ENCODE assay signal across 30 mouse cellular contexts in the genomic region with DNA sequence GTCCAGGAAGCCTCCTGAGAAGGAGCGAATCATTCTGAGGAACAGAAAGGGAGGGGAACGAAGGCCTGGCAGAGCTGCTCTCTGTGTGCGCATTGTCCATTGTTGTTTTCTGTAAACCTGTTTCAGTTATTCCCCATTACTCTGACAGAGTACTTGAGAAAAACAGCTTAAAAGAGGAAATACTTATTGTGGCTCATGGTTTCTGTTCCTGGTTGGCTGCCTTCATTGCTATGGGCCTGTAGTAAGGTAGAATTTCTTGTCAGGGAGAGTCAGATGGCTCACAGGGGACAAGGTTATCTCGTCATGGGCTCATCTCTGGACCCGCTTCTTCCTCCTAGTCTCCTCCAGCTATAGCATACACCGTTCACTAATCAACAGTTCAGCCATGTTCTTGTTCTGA.
DNase-seq lines count a peak whose midpoint lies in the region; ATAC-seq and TF ChIP-seq lines count a peak whose summit lies in the region.
"Had no signal": no experiment of that assay in that cellular context is flagged by ENCODE, and none has a peak within 500 bp of the region (broad histone marks: within the 10 kb centered on the region; RNA-seq: fewer than 3 reads in every experiment).

No protein-coding gene starts in this region.

- no peak for TF ChIP-seq CTCF in liver, adult 2 months (IDR thresholded peaks at IDR 0.05; ENCODE audit: low read depth, low read length)
- no peak for TF ChIP-seq CTCF in spleen, adult 2 months (IDR thresholded peaks at IDR 0.05; ENCODE audit: extremely low read depth, insufficient read depth, insufficient read length, insufficient replicate concordance)

- 77% methylated on average over 6 of the region's 6 CpGs for WGBS in liver, adult 2 months
- 73% methylated on average over 6 of the region's 6 CpGs for WGBS in liver, embryonic 12.5 days (ENCODE audit: insufficient replicate concordance)
- 42% methylated on average over 6 of the region's 6 CpGs for whole genome bisulfite sequencing in spleen, adult 2 months
- WGBS in forebrain, embryonic 14.5 days: 88% methylated on average over 6 of the region's 6 CpGs

- no peak for ATAC-seq in liver, embryonic 12.5 days
- peak; percentile 49 to 53 for ATAC-seq in hematopoietic stem cell, adult 5-6 weeks (replicated peaks in 1 of 2; ENCODE audit: insufficient read depth in 1 of 2, low FRiP score in 2 of 2, low TSS enrichment in 1 of 2, low read depth in 1 of 2, poor library complexity in 2 of 2, severe bottlenecking in 2 of 2)
- peak; percentile 91 for ATAC-seq in neutrophil, adult 5-6 weeks (ENCODE audit: extremely low read depth, insufficient number of reproducible peaks, low FRiP score, poor library complexity, severe bottlenecking)
- ATAC-seq in forebrain, embryonic 14.5 days: no peak
- ATAC-seq: forebrain, postnatal 0 days; inflammation-experienced regulatory T-cells, adult 6 months; liver, postnatal 0 days had no signal

- H3K9ac ChIP-seq in liver, adult 2 months (ENCODE audit: low read depth, low read length): no peak overlapping the region
- no peak overlapping the region for H3K9ac ChIP-seq in liver, embryonic 12.5 days
- H3K9ac ChIP-seq in forebrain, embryonic 14.5 days (ENCODE audit: low read length): no peak overlapping the region
- H3K9ac ChIP-seq: embryonic facial prominence, embryonic 13.5 days; forebrain, postnatal 0 days; heart, embryonic 12.5 days; hindbrain, embryonic 15.5 days; limb, embryonic 12.5 days; liver, postnatal 0 days; neural tube, embryonic 12.5 days had no signal

- TF ChIP-seq POLR2A in liver, adult 2 months (IDR thresholded peaks at IDR 0.05; ENCODE audit: extremely low read depth, insufficient read depth, low read length): no peak
- TF ChIP-seq POLR2A in spleen, adult 2 months (IDR thresholded peaks at IDR 0.05; ENCODE audit: low read depth, low read length): no peak

- H3K4me3 ChIP-seq in liver, adult 2 months (ENCODE audit: insufficient read depth, low read depth, low read length): no peak overlapping the region
- no peak overlapping the region for H3K4me3 ChIP-seq in liver, embryonic 12.5 days
- no peak overlapping the region for H3K4me3 ChIP-seq in spleen, adult 2 months (ENCODE audit: extremely low read depth, insufficient read depth, insufficient read length)
- H3K4me3 ChIP-seq in forebrain, embryonic 14.5 days (ENCODE audit: low read depth, low read length): no peak overlapping the region
- H3K4me3 ChIP-seq: embryonic facial prominence, embryonic 13.5 days; forebrain, embryonic 10.5 days; heart, embryonic 12.5 days; hindbrain, embryonic 15.5 days; layer of hippocampus, adult 2 months; left cerebral cortex, adult 2 months; limb, embryonic 12.5 days; neural tube, embryonic 12.5 days had no signal

- H3K27ac ChIP-seq in liver, adult 2 months (replicated peaks; ENCODE audit: insufficient read depth, low read depth, low read length): no peak overlapping the region
- H3K27ac ChIP-seq in liver, embryonic 12.5 days: no peak overlapping the region
- peak overlapping the region; percentile 61 for H3K27ac ChIP-seq in spleen, adult 2 months (ENCODE audit: insufficient read depth, low read length)
- H3K27ac ChIP-seq in forebrain, embryonic 14.5 days (ENCODE audit: low read depth, low read length): no peak overlapping the region
- H3K27ac ChIP-seq: embryonic facial prominence, embryonic 13.5 days; forebrain, embryonic 10.5 days; hindbrain, embryonic 15.5 days; layer of hippocampus, adult 2 months; left cerebral cortex, adult 2 months; limb, embryonic 12.5 days; neural tube, embryonic 12.5 days had no signal

- no peaks in the 10 kb centered on the region for H3K4me1 ChIP-seq in liver, adult 2 months (ENCODE audit: control insufficient read depth, insufficient read depth, low read length)
- no peaks in the 10 kb centered on the region for H3K4me1 ChIP-seq in liver, embryonic 12.5 days
- H3K4me1 ChIP-seq in spleen, adult 2 months (ENCODE audit: control insufficient read depth, insufficient read depth, insufficient read length): peaks cover 12% of the 10 kb centered on the region
- no peaks in the 10 kb centered on the region for H3K4me1 ChIP-seq in forebrain, embryonic 14.5 days (ENCODE audit: control insufficient read depth, insufficient read depth, low read length)
- H3K4me1 ChIP-seq: embryonic facial prominence, embryonic 13.5 days; forebrain, embryonic 10.5 days; heart, embryonic 12.5 days; hindbrain, embryonic 15.5 days; limb, embryonic 12.5 days; neural tube, embryonic 12.5 days had no signal

- H3K27me3 ChIP-seq in liver, adult 2 months (ENCODE audit: control insufficient read depth, insufficient read depth, low read length): no peaks in the 10 kb centered on the region
- no peaks in the 10 kb centered on the region for H3K27me3 ChIP-seq in liver, embryonic 12.5 days (replicated peaks)
- H3K27me3 ChIP-seq in spleen, adult 2 months (ENCODE audit: control insufficient read depth, insufficient read depth, low read length): no peaks in the 10 kb centered on the region
- H3K27me3 ChIP-seq in forebrain, embryonic 14.5 days (replicated peaks; ENCODE audit: control insufficient read depth, insufficient read depth, low read length): no peaks in the 10 kb centered on the region
- H3K27me3 ChIP-seq: embryonic facial prominence, embryonic 13.5 days; heart, embryonic 12.5 days; hindbrain, embryonic 15.5 days; limb, embryonic 12.5 days; neural tube, embryonic 12.5 days had no signal

- DNase-seq in liver, adult 2 months (ENCODE audit: extremely low read depth, low read depth, low spot score): peak; percentile 19
- peak; percentile 28 to 48 for DNase-seq in spleen, adult 2 months (ENCODE audit: low read depth in 1 of 2, low spot score in 2 of 2)
- no peak for DNase-seq in spleen, postnatal 14 days (ENCODE audit: low spot score in 2 of 2)
- no peak for DNase-seq in urinary bladder, postnatal 4 days (ENCODE audit: low spot score in 2 of 2)
- DNase-seq in forebrain, embryonic 14.5 days (ENCODE audit: low spot score): no peak
- DNase-seq: adrenal gland, postnatal 14 days; cerebellum, adult 11-12 months; cerebellum, adult 9-11 months; forebrain, postnatal 0 days; gastrocnemius, postnatal 14 days; heart, postnatal 4 days; kidney, adult 11 months; kidney, postnatal 36 days; liver, postnatal 0 days; lung, postnatal 4 days; midbrain, embryonic 14.5 days; thymus, postnatal 14 days had no signal

- no peaks in the 10 kb centered on the region for H3K9me3 ChIP-seq in liver, embryonic 12.5 days (replicated peaks)
- no peaks in the 10 kb centered on the region for H3K9me3 ChIP-seq in forebrain, embryonic 14.5 days (replicated peaks; ENCODE audit: control insufficient read depth, low read length)
- H3K9me3 ChIP-seq: embryonic facial prominence, embryonic 13.5 days; forebrain, embryonic 10.5 days; heart, embryonic 12.5 days; hindbrain, embryonic 15.5 days; limb, embryonic 12.5 days; neural tube, embryonic 12.5 days had no signal

- H3K36me3 ChIP-seq in liver, adult 2 months (ENCODE audit: control insufficient read depth, insufficient read depth, low read length): no peaks in the 10 kb centered on the region
- no peaks in the 10 kb centered on the region for H3K36me3 ChIP-seq in liver, embryonic 12.5 days
- H3K36me3 ChIP-seq in spleen, adult 2 months (ENCODE audit: control insufficient read depth, insufficient read depth, low read length): no peaks in the 10 kb centered on the region
- H3K36me3 ChIP-seq in forebrain, embryonic 14.5 days (ENCODE audit: control insufficient read depth, insufficient read depth, low read length): no peaks in the 10 kb centered on the region
- H3K36me3 ChIP-seq: embryonic facial prominence, embryonic 13.5 days; forebrain, embryonic 10.5 days; heart, embryonic 12.5 days; hindbrain, embryonic 15.5 days; limb, embryonic 12.5 days; neural tube, embryonic 12.5 days had no signal

- no peaks in the 10 kb centered on the region for H3K79me2 ChIP-seq in liver, adult 2 months (ENCODE audit: control insufficient read depth, insufficient read depth, low read length)

- H3K4me2 ChIP-seq in liver, embryonic 12.5 days: no peak overlapping the region
- no peak overlapping the region for H3K4me2 ChIP-seq in forebrain, embryonic 14.5 days (ENCODE audit: low read length)
- H3K4me2 ChIP-seq: embryonic facial prominence, embryonic 13.5 days; heart, embryonic 12.5 days; hindbrain, embryonic 15.5 days; limb, embryonic 12.5 days; liver, embryonic 11.5 days; neural tube, embryonic 12.5 days had no signal

Comparison
In these comparisons a context has a peak if more than half of its experiments do, and no peak if none do; other contexts are left out.
1. DNase-seq: peak in liver, adult 2 months (single experiment) and spleen, adult 2 months (2 of 2); none in spleen, postnatal 14 days (0 of 2), urinary bladder, postnatal 4 days (0 of 2) and forebrain, embryonic 14.5 days (single experiment).
2. ATAC-seq: peak in hematopoietic stem cell, adult 5-6 weeks (2 of 2) and neutrophil, adult 5-6 weeks (single experiment); none in liver, embryonic 12.5 days (single experiment) and forebrain, embryonic 14.5 days (single experiment).